Mouse (Mus musculus) midbrain, embryonic 11.5 days (tissue): ENCODE data around the gene Adh1. TPM values are rescaled to one million over a fixed set of nuclear protein-coding genes. Genes with fewer than 3 reads are reported as not detected.

ENCODE experiments used
- ATAC-seq: fragments of 200-750 bp; cut with Nextera tagmentation; 2 replicates; pipeline ENCODE4 v1.8.0; 2017; ENCODE audit warnings: moderate TSS enrichment, moderate library complexity; ENCODE audit not compliant: low FRiP score
- DNase-seq: peaks from one replicate; pipeline ENCODE4 v3.0.0; 2015; ENCODE audit warnings: low spot score; ENCODE audit errors: missing footprints
- H3K27ac ChIP-seq: fragments of 300-500 bp; sonication (generic); 2 replicates; pipeline ENCODE4 v1.5.1; 2014; ENCODE audit warnings: low read depth, low read length
- H3K27me3 ChIP-seq: fragments of 300-500 bp; sonication (generic); 2 replicates; pipeline ENCODE4 v1.6.1; 2014; ENCODE audit warnings: mild to moderate bottlenecking, low read length, moderate library complexity, mixed read lengths; ENCODE audit not compliant: control insufficient read depth, insufficient read depth
- H3K36me3 ChIP-seq: fragments of 300-500 bp; sonication (generic); 2 replicates; pipeline ENCODE4 v1.6.1; 2014; ENCODE audit warnings: mild to moderate bottlenecking, low read length, moderate library complexity, mixed read lengths; ENCODE audit not compliant: control insufficient read depth, insufficient read depth
- H3K4me1 ChIP-seq: fragments of 300-500 bp; sonication (generic); 2 replicates; pipeline ENCODE4 v1.6.1; 2014; ENCODE audit warnings: low read length; ENCODE audit not compliant: control insufficient read depth, insufficient read depth
- H3K4me2 ChIP-seq: fragments of 300-500 bp; sonication (generic); 2 replicates; pipeline ENCODE4 v1.6.1; 2014; ENCODE audit warnings: mild to moderate bottlenecking, moderate library complexity
- H3K4me3 ChIP-seq: fragments of 300-500 bp; sonication (generic); 2 replicates; pipeline ENCODE4 v1.5.1; 2014; ENCODE audit warnings: low read depth, low read length
- H3K9ac ChIP-seq: fragments of 300-500 bp; sonication (generic); 2 replicates; pipeline ENCODE4 v1.6.1; 2014; ENCODE audit warnings: low read length
- H3K9me3 ChIP-seq: fragments of 300-500 bp; sonication (generic); 2 replicates; pipeline ENCODE4 v1.6.1; 2016; ENCODE audit warnings: low read length; ENCODE audit not compliant: control insufficient read depth
- WGBS: fragments of 180-500 bp; shearing (Covaris S2); extraction: QIAGEN DNeasy Blood & Tissue Kit; methylation state at CpG from one replicate; pipeline ENCODE4 v1.1.7; 2014; 5-methylcytosine and 5-hydroxymethylcytosine counted together
- polyA plus RNA-seq: library from polyadenylated mRNA; unstranded; fragments of >200 nt; fragmentation: Nextera tagmentation; extraction: Ambion mirVana; gene quantifications from 2 replicates; pipeline ENCODE4 v1.2.1, GENCODE M21; 2014

Adh1 gene
- 0.23 and 0.48 TPM in 2 replicates for polyA plus RNA-seq

DNA sequence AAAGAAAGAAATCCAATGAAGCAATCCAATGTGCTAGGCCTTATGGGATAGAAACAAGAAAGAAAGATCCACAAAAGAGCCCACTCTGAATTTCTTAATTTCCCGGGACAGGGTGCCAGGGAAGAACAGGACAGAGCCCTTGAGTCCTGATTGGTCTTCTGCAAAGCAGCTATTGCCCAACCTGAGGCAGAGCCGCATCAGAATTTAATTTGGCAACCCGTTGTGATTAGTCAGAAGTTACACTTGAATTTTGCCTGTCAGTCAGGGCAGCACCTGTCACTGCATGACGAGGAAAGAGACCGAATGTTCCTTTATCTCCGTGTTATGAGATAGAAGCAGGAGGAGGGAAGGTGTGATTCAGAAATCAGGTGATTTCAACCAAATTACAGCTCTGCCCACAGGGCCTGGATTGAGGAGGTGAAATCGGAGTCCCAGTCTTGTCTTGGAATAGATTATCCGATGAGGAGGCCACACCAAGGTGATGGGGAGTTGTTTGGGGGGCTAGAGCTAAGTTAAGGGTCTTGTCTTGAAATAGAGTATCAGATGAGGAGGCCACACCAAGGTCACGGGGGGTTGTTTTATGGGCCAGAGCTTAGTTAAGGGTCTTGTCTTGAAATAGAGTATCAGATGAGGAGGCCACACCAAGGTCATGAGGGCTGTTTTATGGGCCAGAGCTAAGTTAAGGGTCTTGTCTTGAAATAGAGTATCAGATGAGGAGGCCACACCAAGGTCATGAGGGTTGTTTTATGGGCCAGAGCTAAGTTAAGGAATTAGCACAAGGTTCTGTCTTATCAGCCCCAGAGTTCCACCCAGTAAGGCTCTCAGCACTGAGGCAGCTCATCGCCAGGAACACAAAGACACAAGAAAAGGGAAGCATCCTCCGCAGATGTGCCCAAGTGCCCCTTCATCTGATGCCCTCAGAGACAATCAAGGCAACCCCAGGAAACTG, at the start of gene Adh1:
Gene Adh1, plus strand, starts transcription at position 271 of the 949 bp plus-strand sequence.
- Histone ChIP-seq H3K4me2 (no peak within 1 kb of the TSS), H3K9ac (no peak within 1 kb of the TSS), H3K36me3 (no peaks in the 10 kb centered on the region), H3K9me3 (no peaks in the 10 kb centered on the region), H3K4me1 (no peaks in the 10 kb centered on the region), H3K4me3 (no peak within 1 kb of the TSS), H3K27me3 (no peaks in the 10 kb centered on the region), H3K27ac (no peak within 1 kb of the TSS)
- DNase-seq: peak; percentile 59
- ATAC-seq: no peak
- WGBS: 89% methylated on average over 11 of the region's 11 CpGs

DNA sequence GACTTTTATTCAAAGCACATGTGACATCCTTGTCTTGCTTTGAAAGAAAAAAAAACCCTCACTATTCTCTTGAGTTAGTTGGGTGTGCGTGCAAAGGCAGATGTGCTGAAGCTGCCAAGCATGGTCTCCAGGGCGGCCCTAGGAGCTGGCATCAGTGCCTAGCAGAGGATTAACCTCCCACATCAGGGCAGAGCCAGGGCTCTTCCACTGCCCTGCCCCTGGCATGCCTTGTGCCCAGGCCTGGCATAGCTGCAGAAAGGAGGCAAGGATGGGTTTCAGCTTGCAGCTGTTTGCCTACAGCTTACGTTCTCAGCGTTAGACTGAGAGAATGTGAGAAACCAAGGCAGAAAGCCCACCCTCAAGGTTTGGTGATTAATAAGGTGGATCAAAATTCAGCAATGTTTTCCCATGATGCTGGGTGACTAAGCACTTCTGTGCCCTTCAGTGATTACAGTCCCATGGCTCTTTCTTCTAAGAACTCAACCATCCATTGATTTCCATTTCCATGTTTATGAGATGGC, 48.3 kb upstream of the Adh1 start:
- WGBS: 89% methylated on average over 4 of the region's 4 CpGs
- Histone ChIP-seq H3K27ac (no peak overlapping the region), H3K4me3 (no peak overlapping the region), H3K9ac (no peak overlapping the region), H3K4me2 (no peak overlapping the region), H3K27me3 (no peaks in the 10 kb centered on the region), H3K9me3 (no peaks in the 10 kb centered on the region), H3K4me1 (peaks cover 5% of the 10 kb centered on the region; the same call in 1 of the 2 replicates), H3K36me3 (no peaks in the 10 kb centered on the region)
- DNase-seq (no peak), ATAC-seq (no peak)

DNA sequence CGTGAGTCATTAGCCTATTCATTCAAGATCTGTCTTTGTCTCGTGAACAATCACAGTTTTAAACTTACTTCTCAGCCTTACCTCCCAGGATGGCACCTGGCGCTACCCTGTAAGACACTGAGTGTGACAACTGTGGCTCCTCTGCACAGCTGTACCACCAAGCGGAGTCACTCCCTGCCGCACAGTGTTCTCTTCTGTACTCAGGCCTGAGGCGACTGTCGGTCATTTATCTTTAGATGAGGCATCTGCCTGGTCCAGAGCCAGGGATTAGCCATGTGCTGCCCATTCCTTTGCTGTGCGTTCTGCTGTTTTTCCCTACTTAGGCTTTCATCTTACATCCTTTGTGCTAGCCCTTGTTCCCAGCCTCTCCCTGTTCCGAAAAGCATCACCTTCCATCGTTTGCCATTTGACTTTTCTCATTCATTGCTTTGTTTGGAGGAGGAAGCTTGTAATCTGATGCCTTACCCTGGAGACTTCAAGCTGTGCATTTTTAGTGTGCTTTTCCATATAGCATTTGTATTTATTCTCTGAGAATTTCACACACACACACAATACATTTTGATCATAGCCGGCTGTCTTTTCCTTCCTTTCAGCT, 45.3 kb upstream of the Adh1 start:
- peak; percentile 89 for DNase-seq
- peak; percentile 81 for ATAC-seq

DNA sequence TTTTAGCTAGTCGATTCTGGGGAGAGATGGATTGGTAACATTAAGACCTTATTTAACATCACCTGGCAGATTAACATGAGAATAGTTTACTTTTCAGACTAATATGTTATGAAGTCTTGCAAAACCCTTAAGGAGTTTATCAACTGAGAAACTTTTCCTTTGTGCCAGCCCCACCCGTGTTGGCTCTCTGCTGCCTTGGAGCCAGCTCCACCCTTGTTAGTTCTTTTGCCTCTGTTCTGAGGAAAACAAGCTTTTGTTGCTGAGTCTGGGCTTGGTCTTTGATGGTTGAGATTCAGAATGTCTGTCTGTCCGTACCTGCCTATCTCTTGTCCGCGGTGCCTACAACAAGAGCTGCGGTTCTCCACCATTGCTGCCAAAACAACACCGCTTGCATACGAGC, 44.7 kb upstream of the Adh1 start:
- no peaks in the 10 kb centered on the region for H3K27me3 ChIP-seq
- no peak overlapping the region for H3K27ac ChIP-seq
- no peak for DNase-seq
- H3K36me3 ChIP-seq: no peaks in the 10 kb centered on the region
- no peak overlapping the region for H3K9ac ChIP-seq
- WGBS: 82% methylated on average over 8 of the region's 8 CpGs
- H3K9me3 ChIP-seq: no peaks in the 10 kb centered on the region
- H3K4me1 ChIP-seq: peaks cover 5% of the 10 kb centered on the region; the same call in 1 of the 2 replicates
- ATAC-seq: no peak
- H3K4me2 ChIP-seq: no peak overlapping the region
- H3K4me3 ChIP-seq: no peak overlapping the region

More for the DNA sequence above, 45.3 kb upstream of the Adh1 start:
- Histone ChIP-seq H3K4me2 (no peak overlapping the region), H3K27me3 (no peaks in the 10 kb centered on the region), H3K4me3 (no peak overlapping the region), H3K36me3 (no peaks in the 10 kb centered on the region), H3K9me3 (no peaks in the 10 kb centered on the region), H3K9ac (no peak overlapping the region), H3K27ac (no peak overlapping the region), H3K4me1 (peaks cover 5% of the 10 kb centered on the region; the same call in 1 of the 2 replicates)
- WGBS: 23% methylated on average over 11 of the region's 11 CpGs

DNA sequence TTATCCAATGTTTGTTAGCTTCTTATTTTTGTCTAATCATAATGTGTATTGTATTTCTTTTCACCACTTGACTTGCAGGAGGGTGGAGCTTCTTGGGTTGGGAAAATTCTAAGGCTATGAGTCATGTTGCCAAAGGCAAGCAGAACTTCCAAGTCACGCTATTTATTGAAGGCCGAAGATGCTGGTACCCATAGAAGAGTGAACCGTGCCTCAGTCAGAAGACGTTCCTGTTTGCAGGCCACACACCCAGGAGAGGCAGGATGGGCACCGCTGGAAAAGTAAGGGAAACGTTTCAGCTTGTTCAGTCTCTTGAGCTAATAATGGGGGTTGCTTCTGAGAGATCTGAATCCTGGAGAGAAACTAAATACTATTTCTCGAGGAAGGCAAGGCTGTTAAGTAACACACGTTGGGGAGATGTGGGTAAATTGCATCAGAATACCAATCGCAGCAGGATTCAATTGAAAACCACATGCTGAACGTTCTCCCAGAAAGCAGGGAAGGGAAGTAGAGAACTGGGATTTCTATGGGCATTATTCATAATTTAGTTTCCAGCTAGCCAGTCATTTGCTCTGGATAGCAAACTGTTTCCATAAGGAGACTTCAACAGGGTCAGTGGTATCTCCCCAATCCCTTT, 43.0 kb upstream of the Adh1 start, which contains the start of gene Adh7:
Gene Adh7, plus strand, starts transcription at position 130 of the 634 bp plus-strand sequence.
- H3K9ac ChIP-seq: no peak within 1 kb of the TSS
- ATAC-seq (no peak), DNase-seq (no peak)
- WGBS: 84% methylated on average over 10 of the region's 10 CpGs
- peaks cover 5% of the 10 kb centered on the region; the same call in 1 of the 2 replicates for H3K4me1 ChIP-seq
- H3K4me3 ChIP-seq: no peak within 1 kb of the TSS
- H3K27ac ChIP-seq: no peak within 1 kb of the TSS
- H3K9me3 ChIP-seq: no peaks in the 10 kb centered on the region
- H3K4me2 ChIP-seq: no peak within 1 kb of the TSS
- H3K27me3 ChIP-seq: no peaks in the 10 kb centered on the region
- no peaks in the 10 kb centered on the region for H3K36me3 ChIP-seq

DNA sequence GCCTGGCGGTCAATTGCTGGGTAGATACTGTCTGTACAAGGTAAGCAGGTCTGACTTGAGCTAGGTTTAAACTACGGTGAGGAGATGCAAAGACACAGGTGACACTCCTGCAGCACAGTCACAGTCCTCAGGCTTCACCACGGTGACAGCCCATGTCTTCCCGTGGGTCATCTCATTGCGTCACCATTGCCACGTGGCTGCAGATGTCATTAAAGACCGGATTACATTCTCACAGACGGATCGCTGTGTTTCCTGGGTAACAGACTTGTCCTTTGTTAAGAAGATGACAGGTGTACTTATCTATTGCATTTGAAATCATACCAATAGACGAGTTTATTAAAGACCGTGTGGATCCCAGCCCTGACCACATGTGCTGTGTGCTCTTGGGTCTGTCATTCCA, 39.7 kb upstream of the Adh1 start:
- Histone ChIP-seq H3K9ac (no peak overlapping the region), H3K4me2 (no peak overlapping the region), H3K27me3 (no peaks in the 10 kb centered on the region), H3K4me3 (no peak overlapping the region), H3K27ac (no peak overlapping the region), H3K36me3 (no peaks in the 10 kb centered on the region), H3K9me3 (no peaks in the 10 kb centered on the region), H3K4me1 (peaks cover 4% of the 10 kb centered on the region)
- no peak for DNase-seq
- 81% methylated on average over 11 of the region's 11 CpGs for WGBS
- ATAC-seq: no peak

DNA sequence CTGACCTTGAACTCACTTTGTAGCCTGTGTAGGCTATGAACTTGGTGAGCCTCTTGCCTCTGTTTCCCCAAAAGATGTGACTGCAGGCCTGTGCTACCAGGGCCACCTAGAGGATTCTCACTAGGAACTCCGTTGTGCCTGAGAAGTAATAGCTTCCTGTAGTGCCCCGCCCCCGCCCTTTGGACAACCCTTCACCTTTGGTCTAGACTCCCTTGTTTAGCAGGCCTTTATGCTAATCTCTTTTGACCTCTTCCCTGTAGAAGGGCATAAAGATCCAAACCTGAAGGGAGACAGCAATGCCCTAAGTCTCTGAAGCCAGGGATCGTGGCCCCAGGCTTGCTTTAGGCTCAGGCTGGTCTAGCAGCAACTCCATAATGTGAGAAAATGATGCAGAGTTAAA, 38.3 kb upstream of the Adh1 start:
- DNase-seq: no peak
- Histone ChIP-seq H3K9me3 (no peaks in the 10 kb centered on the region), H3K4me3 (no peak overlapping the region), H3K36me3 (no peaks in the 10 kb centered on the region), H3K27ac (no peak overlapping the region), H3K9ac (no peak overlapping the region), H3K4me2 (no peak overlapping the region), H3K4me1 (peaks cover 6% of the 10 kb centered on the region), H3K27me3 (no peaks in the 10 kb centered on the region)
- no peak for ATAC-seq
- 68% methylated on average over 4 of the region's 4 CpGs for WGBS

DNA sequence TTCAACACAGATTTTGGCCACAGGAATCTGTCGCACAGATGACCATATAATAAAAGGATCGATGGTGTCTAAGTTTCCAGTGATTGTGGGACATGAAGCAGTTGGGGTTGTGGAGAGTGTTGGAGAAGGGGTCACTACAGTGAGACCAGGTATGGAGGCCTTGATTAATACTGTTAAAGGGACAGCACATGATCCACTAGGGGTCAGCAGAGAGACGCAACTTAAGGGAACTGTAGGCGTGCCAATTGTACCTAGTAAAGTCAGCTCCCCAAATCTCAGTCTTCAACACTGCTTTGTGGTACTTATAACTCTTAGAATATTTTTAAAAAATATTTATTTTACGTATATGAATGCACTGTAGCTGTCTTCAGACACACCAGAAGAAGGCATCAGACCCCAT, 37.8 kb upstream of the Adh1 start:
- H3K27ac ChIP-seq: no peak overlapping the region
- WGBS: 56% methylated on average over 5 of the region's 5 CpGs
- no peaks in the 10 kb centered on the region for H3K9me3 ChIP-seq
- ATAC-seq (peak; percentile 63; the same call in 1 of the 2 replicates), DNase-seq (peak; percentile 87)
- H3K4me1 ChIP-seq: peaks cover 6% of the 10 kb centered on the region
- no peak overlapping the region for H3K9ac ChIP-seq
- no peak overlapping the region for H3K4me2 ChIP-seq
- H3K36me3 ChIP-seq: no peaks in the 10 kb centered on the region
- H3K4me3 ChIP-seq: no peak overlapping the region
- no peaks in the 10 kb centered on the region for H3K27me3 ChIP-seq
